Mouse (Mus musculus) lung, embryonic 15.5 days (tissue): ENCODE measurements around the gene Stx1a. TPM values are rescaled to one million over a fixed set of nuclear protein-coding genes. Genes with fewer than 3 reads are reported as not detected.
A peak's percentile ranks its signal among the peaks of the same experiment; 100 is the strongest.
"Not testable (repeated sequence)": the region's sequence is repeated elsewhere in the genome, so short reads cannot be mapped to it uniquely, and the experiment has no call there.

Experiments
- ATAC-seq: fragments of 200-750 bp; cut with Nextera tagmentation; 2 replicates; pipeline ENCODE4 v1.8.0; 2017; ENCODE audit warnings: moderate number of reproducible peaks, borderline replicate concordance; ENCODE audit not compliant: low FRiP score, low TSS enrichment; ENCODE audit errors: extremely low read depth
- H3K27ac ChIP-seq: fragments of 300-500 bp; sonication (generic); 2 replicates; pipeline ENCODE4 v1.5.1; 2015; ENCODE audit warnings: moderate library complexity, mild to moderate bottlenecking, inconsistent platforms
- H3K27me3 ChIP-seq: fragments of 300-500 bp; sonication (generic); 2 replicates; pipeline ENCODE4 v1.6.1; 2015; ENCODE audit warnings: inconsistent platforms
- H3K36me3 ChIP-seq: fragments of 300-500 bp; sonication (generic); 2 replicates; pipeline ENCODE4 v1.6.1; 2015; ENCODE audit warnings: inconsistent platforms
- H3K4me1 ChIP-seq: fragments of 300-500 bp; sonication (generic); 2 replicates; pipeline ENCODE4 v1.6.1; 2015; ENCODE audit warnings: inconsistent platforms
- H3K4me2 ChIP-seq: fragments of 300-500 bp; sonication (generic); 2 replicates; pipeline ENCODE4 v1.6.1; 2015; ENCODE audit warnings: inconsistent platforms, mild to moderate bottlenecking, moderate library complexity
- H3K4me3 ChIP-seq: fragments of 300-500 bp; sonication (generic); 2 replicates; pipeline ENCODE4 v1.5.1; 2015; ENCODE audit warnings: mild to moderate bottlenecking, inconsistent platforms
- H3K9ac ChIP-seq: fragments of 300-500 bp; sonication (generic); 2 replicates; pipeline ENCODE4 v1.6.1; 2015; ENCODE audit warnings: inconsistent platforms
- H3K9me3 ChIP-seq: fragments of 300-500 bp; sonication (generic); 2 replicates; pipeline ENCODE4 v1.6.1; 2016; ENCODE audit warnings: inconsistent platforms
- WGBS: fragments of 180-500 bp; shearing (Covaris S2); methylation state at CpG from one replicate; pipeline ENCODE4 v1.1.7; 2015; 5-methylcytosine and 5-hydroxymethylcytosine counted together
- polyA plus RNA-seq: library from polyadenylated mRNA; unstranded; fragments of >200 nt; fragmentation: Nextera tagmentation; extraction: Ambion mirVana; gene quantifications from 2 replicates; pipeline ENCODE4 v1.2.1, GENCODE M21; 2015

Stx1a gene
- polyA plus RNA-seq, 1 experiment from 2014 or later = 13.2 TPM

DNA sequence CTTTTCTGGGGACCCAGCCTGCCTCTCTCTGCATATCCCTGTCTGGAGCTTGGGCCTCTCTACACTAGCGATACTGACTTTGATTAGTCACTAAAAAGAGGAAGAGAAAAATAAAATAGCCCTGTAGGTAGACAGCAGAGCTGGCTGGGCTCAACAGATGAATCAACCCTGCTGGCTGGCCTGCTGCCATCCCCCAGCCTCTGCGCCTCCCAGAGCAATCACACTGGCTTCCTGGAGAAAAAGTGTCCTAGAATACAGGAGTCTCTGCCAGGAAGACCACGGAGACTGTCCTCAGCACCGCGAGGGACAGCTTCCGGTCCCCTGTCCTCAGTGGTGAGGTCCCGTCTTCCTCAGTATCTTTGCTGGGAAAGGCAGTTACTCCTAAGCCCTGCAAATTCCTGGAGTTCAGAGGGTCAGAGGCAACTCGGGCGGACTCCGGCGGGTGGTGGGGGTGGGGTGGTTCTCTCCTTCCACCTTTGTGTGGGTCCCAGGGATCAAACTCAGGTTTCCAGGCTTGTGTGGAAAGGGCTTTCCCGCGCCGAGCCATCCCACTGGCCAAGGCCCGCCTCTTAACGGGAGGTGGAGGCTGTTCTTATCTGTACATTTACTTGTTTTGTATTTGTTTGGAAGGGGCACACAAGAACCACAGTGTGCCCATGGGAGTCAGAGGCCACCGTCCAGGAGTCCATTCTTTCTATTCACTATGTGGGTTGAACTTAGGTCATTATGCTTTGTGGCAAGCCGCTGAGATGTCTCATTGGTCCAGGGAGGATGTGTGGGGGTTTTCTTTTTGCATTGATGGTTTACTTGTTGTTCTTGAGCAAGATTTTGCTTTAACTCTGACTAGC is 5.9 kb downstream of the Stx1a start:
- Histone ChIP-seq H3K27ac (0 out of 2 replicates have a peak overlapping the region, but pooled peaks have one; percentile 5), H3K4me2 (peak overlapping the region; percentile 41), H3K9ac (no peak overlapping the region), H3K9me3 (no peaks in the 10 kb centered on the region), H3K36me3 (no peaks in the 10 kb centered on the region), H3K27me3 (no peaks in the 10 kb centered on the region), H3K4me1 (peaks cover 29% of the 10 kb centered on the region), H3K4me3 (no peak overlapping the region)
- WGBS = 44% methylated on average over 18 of the region's 18 CpGs
- ATAC-seq = peak; percentile 51; the same call in 1 of the 2 replicates

DNA sequence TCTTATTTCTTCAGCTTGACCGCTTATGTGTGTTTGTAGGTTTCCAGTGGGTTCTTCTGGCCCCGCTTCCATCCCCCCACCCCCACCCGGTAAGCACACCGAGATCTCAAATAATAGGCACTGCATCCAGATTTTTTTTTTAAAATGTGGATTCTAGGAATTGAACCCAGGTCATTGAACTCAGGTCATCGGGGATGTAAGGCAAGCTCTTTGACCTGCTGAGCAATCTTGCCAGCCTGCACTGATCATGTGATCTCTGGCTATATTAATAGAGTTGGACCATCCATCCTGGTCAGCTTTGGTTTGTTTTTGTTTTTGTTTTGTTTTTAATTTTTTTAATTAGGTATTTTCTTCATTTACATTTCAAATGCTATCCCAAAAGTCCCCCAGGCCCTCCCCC is 9.3 kb downstream of the Stx1a start:
- Histone ChIP-seq H3K9me3 (no peaks in the 10 kb centered on the region), H3K4me3 (no peak overlapping the region), H3K9ac (no peak overlapping the region), H3K4me2 (no peak overlapping the region), H3K36me3 (no peaks in the 10 kb centered on the region), H3K4me1 (peaks cover 9% of the 10 kb centered on the region), H3K27ac (no peak overlapping the region), H3K27me3 (no peaks in the 10 kb centered on the region)
- 92% methylated on average over 5 of the region's 5 CpGs for WGBS
- no peak for ATAC-seq

DNA sequence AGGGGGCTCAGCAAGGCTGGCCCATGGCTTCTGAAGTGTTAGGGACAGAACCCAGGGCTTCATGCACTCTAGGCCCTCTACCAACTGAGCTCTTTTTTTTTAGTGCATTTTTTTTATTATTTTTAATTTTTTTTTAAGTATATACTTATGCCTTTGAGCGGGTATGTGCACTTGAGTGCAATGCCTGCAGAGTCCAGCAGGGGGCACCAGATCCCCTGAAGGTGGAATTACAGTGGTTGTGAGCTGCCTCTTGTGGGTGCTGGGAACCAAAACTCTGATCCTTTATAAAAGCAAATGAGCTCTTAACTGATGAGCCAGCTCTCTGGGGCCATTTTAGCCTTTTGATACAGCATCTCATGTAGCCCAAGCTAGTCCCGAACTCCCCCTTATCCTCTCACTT is 11.3 kb downstream of the Stx1a start:
- no peak for ATAC-seq
- no peaks in the 10 kb centered on the region for H3K9me3 ChIP-seq
- no peak overlapping the region for H3K27ac ChIP-seq
- no peak overlapping the region for H3K4me3 ChIP-seq
- H3K27me3 ChIP-seq = no peaks in the 10 kb centered on the region
- H3K4me1 ChIP-seq = no peaks in the 10 kb centered on the region
- H3K36me3 ChIP-seq = no peaks in the 10 kb centered on the region
- H3K9ac ChIP-seq = no peak overlapping the region
- H3K4me2 ChIP-seq = no peak overlapping the region
- 95% methylated on average over 2 of the region's 2 CpGs for WGBS

DNA sequence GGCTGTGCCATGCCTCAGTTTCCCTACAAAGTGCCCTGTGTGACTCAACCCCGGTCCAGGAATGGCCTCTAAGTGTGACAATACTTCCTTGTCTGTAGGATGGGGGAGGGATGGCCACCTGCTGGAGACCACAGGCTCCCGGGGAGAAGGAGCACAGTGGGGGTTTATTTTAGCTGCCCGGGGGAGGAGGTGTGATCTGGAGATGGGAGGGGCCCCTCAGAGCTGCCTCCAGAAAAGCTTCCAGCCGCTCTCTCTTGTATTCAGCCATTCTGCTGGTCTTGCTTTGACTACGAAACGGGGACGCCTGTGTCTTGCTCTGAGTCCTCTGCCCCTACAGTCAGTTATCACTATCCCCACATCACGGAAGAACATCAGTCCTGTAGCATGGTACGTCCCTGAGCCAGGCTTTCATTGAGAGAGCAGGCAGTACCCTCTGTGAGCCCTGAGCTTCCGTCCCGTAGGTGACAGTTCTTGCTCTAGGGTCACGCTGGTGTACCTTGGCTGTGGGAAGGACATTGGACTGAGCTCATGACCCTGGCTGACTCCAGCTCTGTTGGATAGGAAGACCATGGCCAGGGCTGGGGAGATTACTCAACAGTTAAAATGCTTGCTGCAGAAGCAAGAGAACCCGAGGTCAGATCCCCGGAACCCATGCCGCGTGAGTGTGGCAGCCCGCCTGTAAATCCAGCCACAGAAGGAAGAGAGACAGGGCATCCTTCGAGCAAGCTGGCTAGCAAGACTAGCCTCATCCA is 12.5 kb downstream of the Stx1a start:
- Histone ChIP-seq H3K4me3 (no peak overlapping the region), H3K4me1 (no peaks in the 10 kb centered on the region), H3K9ac (no peak overlapping the region), H3K27me3 (no peaks in the 10 kb centered on the region), H3K36me3 (no peaks in the 10 kb centered on the region), H3K9me3 (no peaks in the 10 kb centered on the region), H3K4me2 (no peak overlapping the region), H3K27ac (no peak overlapping the region)
- ATAC-seq = no peak
- WGBS = 62% methylated on average over 18 of the region's 18 CpGs

DNA sequence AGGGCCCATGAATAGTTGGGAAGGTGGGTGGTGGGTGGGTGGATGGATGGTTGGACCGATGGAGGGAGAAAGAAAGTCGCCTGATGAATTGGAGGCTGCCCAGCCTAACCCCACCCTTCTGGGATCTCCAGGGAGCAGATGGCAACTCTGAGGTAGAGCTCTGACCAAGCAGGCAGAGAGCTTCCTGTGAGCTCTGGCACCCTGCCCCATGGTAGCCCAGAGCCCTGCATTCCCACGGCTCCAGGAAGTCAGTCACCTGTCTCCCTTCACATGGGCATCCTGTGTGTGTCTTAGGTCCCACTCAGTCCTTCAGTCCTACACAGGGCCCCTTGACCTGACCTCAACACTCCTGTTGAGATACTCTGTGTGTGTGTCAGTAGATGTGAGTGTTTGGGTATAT is 14.7 kb downstream of the Stx1a start:
- H3K4me2 ChIP-seq = no peak overlapping the region
- H3K36me3 ChIP-seq = 0 out of 2 replicates have a peak, but pooled peaks cover 3% of the 10 kb centered on the region
- no peak overlapping the region for H3K4me3 ChIP-seq
- no peaks in the 10 kb centered on the region for H3K4me1 ChIP-seq
- no peak overlapping the region for H3K9ac ChIP-seq
- no peak for ATAC-seq
- no peak overlapping the region for H3K27ac ChIP-seq
- H3K9me3 ChIP-seq = no peaks in the 10 kb centered on the region
- H3K27me3 ChIP-seq = no peaks in the 10 kb centered on the region
- WGBS = 66% methylated on average over 3 of the region's 3 CpGs

DNA sequence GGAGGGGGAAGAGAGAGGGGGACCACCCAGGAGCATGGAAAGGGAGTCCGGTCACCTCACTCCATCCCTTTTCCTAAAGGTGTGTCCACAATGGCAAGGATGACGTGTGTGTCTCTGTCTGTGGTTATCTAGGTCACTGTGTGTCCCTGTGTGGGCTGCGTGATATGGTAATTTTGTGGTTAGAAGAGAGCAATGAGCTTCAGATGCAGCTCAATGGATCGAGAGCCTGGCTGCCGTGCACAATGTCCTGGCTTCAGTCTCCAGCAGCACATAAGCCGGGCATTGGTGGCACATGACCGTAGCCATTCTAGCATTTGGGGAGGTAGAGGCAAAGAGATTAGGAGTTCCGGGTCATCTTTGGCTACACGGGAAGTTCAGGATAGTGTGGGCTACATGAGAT is 16.3 kb downstream of the Stx1a start:
- no peaks in the 10 kb centered on the region for H3K27me3 ChIP-seq
- 79% methylated on average over 9 of the region's 9 CpGs for WGBS
- no peak overlapping the region for H3K27ac ChIP-seq
- H3K9me3 ChIP-seq = no peaks in the 10 kb centered on the region
- no peak overlapping the region for H3K4me2 ChIP-seq
- H3K4me1 ChIP-seq = no peaks in the 10 kb centered on the region
- no peak overlapping the region for H3K4me3 ChIP-seq
- H3K9ac ChIP-seq = no peak overlapping the region
- ATAC-seq = no peak
- H3K36me3 ChIP-seq = peaks cover 8% of the 10 kb centered on the region

DNA sequence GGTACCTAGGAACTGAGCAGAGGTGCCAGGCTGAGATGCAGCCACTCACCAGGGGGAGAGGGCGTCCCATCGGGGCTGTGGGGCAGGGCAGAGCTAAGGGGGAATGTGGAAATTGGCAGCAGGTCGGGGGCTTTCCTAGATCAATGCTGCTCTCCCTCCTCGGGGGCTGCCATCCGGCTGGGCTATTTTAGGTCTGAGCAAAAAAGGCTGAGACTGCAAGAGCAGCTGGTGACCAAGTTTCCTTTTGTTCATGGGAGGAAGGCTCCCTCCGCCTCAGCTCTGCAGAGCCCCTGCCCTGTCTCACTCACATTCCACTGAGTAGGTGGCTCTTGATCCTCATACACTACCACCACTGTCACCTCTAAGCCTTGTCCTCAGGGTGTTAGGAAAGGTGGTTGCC is 16.8 kb downstream of the Stx1a start:
- Histone ChIP-seq H3K4me3 (no peak overlapping the region), H3K9me3 (no peaks in the 10 kb centered on the region), H3K27me3 (no peaks in the 10 kb centered on the region), H3K36me3 (peaks cover 13% of the 10 kb centered on the region), H3K9ac (no peak overlapping the region), H3K27ac (no peak overlapping the region), H3K4me1 (no peaks in the 10 kb centered on the region), H3K4me2 (no peak overlapping the region)
- WGBS = 53% methylated on average over 6 of the region's 6 CpGs
- ATAC-seq = no peak

DNA sequence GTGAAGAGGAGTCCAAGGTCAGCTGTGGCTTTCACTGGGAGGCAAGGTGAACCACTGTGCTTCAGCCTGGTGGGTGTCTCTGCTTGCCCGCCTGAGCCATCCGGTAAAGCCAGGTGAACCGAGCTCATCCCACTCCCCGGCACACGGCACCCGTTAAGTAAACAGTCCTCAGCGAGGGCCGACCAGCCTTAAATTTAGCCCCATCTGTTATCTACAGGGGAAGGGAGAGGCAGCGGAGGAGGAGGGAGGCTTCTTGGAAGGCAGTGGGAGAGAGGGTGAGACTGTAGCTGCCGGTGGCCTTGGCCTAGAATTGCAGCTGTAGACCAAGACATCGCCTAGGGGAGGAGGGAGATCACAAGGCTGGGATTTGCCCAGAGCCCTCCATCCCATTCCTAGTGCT is 17.5 kb downstream of the Stx1a start:
- no peak overlapping the region for H3K4me3 ChIP-seq
- no peak overlapping the region for H3K27ac ChIP-seq
- H3K4me1 ChIP-seq = no peaks in the 10 kb centered on the region
- ATAC-seq = no peak
- peaks cover 14% of the 10 kb centered on the region for H3K36me3 ChIP-seq
- WGBS = 40% methylated on average over 11 of the region's 11 CpGs
- no peaks in the 10 kb centered on the region for H3K9me3 ChIP-seq
- no peak overlapping the region for H3K4me2 ChIP-seq
- no peaks in the 10 kb centered on the region for H3K27me3 ChIP-seq
- no peak overlapping the region for H3K9ac ChIP-seq

DNA sequence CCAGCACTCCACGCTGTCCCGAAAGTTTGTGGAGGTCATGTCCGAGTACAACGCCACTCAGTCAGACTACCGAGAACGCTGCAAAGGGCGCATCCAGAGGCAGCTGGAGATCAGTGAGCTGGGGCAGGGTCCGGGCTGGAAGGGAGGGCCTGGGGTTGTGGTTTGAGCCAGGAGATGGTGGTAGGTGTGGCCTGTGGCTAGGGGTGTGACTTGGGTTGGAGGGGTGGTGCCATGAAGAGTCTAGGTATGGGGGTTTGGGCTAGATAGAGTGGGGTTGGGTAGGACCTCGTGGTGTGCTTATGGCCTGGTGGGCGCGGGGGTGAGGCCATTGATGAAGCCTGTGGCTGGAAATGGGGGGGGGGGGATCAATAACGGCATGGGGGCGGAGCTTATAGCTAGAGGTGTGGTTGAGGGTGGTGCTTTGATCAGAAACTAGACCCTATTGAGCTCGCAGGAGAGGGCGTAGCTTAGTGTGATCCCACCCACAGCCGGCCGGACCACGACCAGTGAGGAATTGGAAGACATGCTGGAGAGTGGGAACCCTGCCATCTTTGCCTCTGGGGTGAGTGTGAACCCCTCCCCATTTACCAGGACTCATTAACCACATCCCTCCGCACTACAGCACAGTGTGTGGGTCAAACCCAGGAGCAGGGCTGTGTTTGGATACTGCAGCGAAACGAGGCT is 19.0 kb downstream of the Stx1a start:
- no peaks in the 10 kb centered on the region for H3K27me3 ChIP-seq
- WGBS = 48% methylated on average over 21 of the region's 21 CpGs
- no peaks in the 10 kb centered on the region for H3K4me1 ChIP-seq
- no peak overlapping the region for H3K4me3 ChIP-seq
- H3K9ac ChIP-seq = no peak overlapping the region
- H3K27ac ChIP-seq = no peak overlapping the region
- peak; percentile 32; the same call in 1 of the 2 replicates for ATAC-seq
- no peak overlapping the region for H3K4me2 ChIP-seq
- no peaks in the 10 kb centered on the region for H3K9me3 ChIP-seq
- H3K36me3 ChIP-seq = peaks cover 14% of the 10 kb centered on the region

DNA sequence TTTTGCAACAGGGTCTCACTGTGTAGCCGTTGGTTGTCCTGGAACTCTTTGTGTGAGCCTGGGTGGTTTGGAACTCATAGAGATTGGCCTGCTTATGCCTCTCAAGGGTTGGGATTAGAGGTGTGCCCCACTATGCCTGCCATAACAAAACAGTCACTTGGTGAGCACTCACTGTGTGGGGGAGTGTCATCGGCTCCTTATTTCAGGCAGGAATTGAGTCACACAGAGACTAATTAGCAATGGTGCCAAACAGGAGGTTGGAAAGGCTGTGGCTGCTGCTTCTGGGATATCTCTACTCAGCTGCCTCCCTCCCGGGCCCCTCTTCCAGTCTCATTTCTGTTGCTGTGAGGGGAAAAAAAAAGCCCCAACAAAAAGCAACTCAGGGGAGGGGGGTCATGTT is 21.3 kb downstream of the Stx1a start:
- H3K27ac ChIP-seq = no peak overlapping the region
- WGBS = 91% methylated on average over 3 of the region's 3 CpGs
- no peak overlapping the region for H3K4me2 ChIP-seq
- H3K4me3 ChIP-seq = no peak overlapping the region
- H3K36me3 ChIP-seq = peaks cover 26% of the 10 kb centered on the region
- H3K27me3 ChIP-seq = no peaks in the 10 kb centered on the region
- no peak overlapping the region for H3K9ac ChIP-seq
- no peaks in the 10 kb centered on the region for H3K4me1 ChIP-seq
- no peaks in the 10 kb centered on the region for H3K9me3 ChIP-seq
- ATAC-seq = no peak

DNA sequence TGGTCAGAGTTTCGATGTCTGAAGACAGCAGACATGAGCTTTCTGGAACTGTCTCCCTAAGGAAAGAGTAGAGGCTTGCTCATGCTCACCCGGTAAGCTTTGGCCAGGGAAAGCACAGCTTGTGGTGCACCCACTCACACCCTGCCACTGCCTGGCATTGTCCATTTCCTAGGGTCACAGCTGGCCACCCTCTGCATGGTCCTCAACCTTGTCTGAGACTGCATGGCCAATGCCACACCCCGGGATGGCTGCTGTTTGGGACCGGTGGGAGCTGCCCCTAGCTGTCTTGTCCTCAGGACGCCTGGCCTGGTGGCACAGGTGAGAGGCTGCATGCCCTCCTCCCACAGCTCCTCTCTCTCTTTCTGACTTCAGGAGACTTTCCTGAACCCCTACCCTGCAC is 25.3 kb downstream of the Stx1a start:
- Histone ChIP-seq H3K4me3 (no peak overlapping the region), H3K9ac (no peak overlapping the region), H3K9me3 (no peaks in the 10 kb centered on the region), H3K27ac (no peak overlapping the region), H3K4me2 (no peak overlapping the region), H3K27me3 (no peaks in the 10 kb centered on the region), H3K36me3 (peaks cover 39% of the 10 kb centered on the region), H3K4me1 (no peaks in the 10 kb centered on the region)
- ATAC-seq = no peak
- 86% methylated on average over 5 of the region's 5 CpGs for WGBS

DNA sequence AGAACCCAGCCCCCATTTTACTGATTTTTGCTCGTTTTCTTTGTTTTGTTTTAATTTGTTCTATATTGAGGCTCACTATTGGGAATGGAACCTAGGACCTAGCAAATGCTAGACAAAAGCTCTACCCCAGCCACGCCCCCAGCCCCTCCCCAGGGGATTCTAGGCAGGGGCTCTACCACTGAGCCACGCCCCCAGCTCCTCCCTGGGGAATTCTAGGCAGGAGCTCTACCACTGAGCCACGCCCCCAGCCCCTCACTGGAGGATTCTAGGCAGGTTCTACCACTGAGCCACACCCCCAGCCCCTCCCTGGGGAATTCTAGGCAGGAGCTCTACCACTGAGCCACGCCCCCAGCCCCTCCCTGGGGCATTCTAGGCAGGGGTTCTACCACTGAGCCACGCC is 26.0 kb downstream of the Stx1a start:
- H3K9me3 ChIP-seq, H3K27me3 ChIP-seq, H3K4me3 ChIP-seq, ATAC-seq, H3K4me2 ChIP-seq, H3K9ac ChIP-seq, H3K27ac ChIP-seq, H3K4me1 ChIP-seq: not testable (repeated sequence)
- peaks cover 44% of the 10 kb centered on the region for H3K36me3 ChIP-seq
- WGBS = 82% methylated on average over 6 of the region's 6 CpGs
